Mouse (Mus musculus) heart, postnatal 10 days (tissue): ENCODE measurements around the gene Pemt. TPM values are rescaled to one million over a fixed set of nuclear protein-coding genes. Genes with fewer than 3 reads are reported as not detected.
"Not testable (repeated sequence)": the region's sequence is repeated elsewhere in the genome, so short reads cannot be mapped to it uniquely, and the experiment has no call there.

Experiments used
- DNase-seq, 2 experiments: peaks; one replicate each; pipeline ENCODE4 v3.0.0; 2021
- intact Hi-C: fragments of 180-260 bp; cut with DNase I; formaldehyde crosslinking; loops from one replicate; pipeline ENCODE4 v1.15.1; 2025
- total RNA-seq, 2 experiments: library from RNA; stranded (reverse); gene quantifications; 2 replicates each; pipeline ENCODE4 v1.2.3; 2021

Pemt gene
- total RNA-seq, 2 experiments from 2014 or later, result 0.77 to 2.5 TPM

DNA sequence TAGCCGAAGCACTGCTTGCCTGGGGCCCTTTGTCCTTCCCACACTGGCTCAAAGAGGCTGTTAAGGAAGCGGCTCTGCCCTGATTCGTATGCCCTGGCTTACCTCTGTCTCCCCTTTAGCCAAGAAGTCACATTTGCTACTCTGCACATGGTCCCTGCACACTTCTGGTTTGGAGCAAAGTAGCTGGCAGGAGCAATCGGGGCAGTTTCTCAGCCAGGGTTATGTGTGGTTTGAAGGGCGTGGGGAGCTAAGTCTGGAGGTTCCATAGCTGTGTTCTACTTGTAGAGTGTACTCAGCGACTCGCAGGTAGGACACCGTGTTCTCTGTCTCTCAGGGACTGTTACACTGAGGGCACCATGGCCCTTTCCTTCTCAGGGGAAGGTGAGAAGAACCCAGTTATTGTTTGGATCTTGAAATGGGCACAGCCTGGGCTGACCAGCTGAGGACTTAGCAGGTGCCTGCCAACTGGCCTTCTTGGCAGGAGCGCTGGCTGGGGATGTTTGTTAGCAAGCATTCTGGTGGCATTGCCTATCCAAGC, 84.9 kb downstream of the Pemt start:
- DNase-seq, result peak in 1 of 2 experiments; percentile 26
- intact Hi-C loops, result loop anchor here (5.0 kb wide), 1 partner anchor 59 kb away; no protein-coding TSS in a partner anchor

DNA sequence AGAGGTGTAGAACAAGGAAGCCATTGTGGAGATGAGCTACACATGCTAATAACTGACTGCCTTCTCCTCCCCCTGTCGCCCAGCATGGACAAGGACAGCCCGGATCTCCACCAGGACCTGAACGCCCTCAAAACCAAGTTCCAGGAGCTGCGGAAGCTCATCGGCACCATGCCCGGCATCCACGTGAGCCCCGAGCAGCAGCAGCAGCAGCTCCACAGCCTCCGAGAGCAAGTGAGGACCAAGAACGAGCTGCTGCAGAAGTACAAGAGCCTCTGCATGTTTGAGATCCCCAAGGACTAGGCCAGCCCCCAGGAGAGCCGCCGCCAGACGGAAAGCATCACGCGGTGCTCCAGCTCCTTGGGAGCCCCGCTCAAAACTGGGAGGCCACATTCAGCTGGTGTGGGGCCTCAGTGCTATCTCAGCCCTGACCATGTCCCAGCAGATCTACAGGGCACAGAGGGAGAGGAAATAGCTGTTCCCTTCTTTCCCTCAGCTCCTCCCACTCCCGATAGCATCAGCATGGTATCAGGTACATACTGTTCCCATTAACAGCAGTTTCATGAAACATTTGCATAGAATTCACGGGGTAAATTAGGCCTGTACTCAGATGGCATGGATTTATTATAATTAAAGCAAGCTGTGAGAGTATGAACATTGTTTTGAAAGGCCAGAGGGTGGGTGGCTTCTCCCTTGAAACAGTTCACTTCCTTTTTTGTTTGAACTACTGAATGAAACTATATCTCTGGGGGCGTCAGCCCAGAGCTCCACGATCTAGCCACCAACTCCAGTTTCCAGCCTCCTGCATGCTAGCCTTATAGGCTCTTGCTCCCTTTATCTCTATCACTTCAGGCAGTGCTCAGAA, 85.6 kb downstream of the Pemt start:
- intact Hi-C loops, result loop anchor here (5.0 kb wide), 1 partner anchor 58 kb away; no protein-coding TSS in a partner anchor
- DNase-seq, result peak in 1 of 2 experiments; percentile 37

DNA sequence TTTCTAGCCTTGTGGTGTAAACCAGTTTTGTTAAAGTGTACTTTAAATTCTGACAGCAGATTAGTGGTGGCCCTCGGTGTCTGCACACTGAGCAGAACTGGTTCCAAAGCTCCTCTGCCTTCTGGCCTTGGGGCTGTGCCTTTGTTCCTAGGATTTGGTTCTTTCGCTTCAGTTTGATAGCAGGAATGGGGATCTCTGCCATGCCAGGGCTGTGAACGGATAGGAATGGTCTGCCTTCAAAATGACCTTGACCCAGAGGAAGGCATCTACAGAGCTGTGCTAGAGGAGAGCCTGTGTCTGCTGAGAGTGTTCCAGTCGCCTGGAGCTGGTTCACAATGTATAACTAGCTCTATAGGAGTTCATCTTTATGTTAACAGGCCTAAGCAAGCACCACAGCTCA, 86.8 kb downstream of the Pemt start:
- intact Hi-C loops, result loop anchor here (10.0 kb wide), 1 partner anchor 795 kb away; the partner anchor contains the start of gene Iba57
- DNase-seq, result peak in 1 of 2 experiments; percentile 16

DNA sequence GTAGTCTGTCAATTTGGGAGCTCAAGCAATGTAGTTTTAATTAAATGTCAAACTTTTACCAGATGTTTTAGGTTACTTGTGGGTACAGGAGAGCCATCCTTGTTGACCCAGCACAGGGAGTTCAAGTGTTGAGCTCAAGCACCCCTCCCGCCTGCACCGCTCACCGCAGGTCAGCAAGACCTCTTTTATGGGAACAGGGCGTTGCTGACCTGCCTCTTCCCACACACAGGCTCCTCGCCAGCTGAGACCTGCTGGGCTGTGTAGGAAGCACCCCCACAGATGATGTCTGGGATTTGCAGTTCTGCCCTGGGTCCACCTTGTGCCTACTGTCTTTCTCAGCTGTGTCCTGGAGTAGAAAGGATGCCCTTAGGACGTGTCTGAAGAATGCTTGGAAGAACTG, 89.5 kb downstream of the Pemt start:
- DNase-seq, result no peak
- intact Hi-C loops, result loop anchor here (10.0 kb wide), 1 partner anchor 792 kb away; the partner anchor contains the start of gene Iba57

DNA sequence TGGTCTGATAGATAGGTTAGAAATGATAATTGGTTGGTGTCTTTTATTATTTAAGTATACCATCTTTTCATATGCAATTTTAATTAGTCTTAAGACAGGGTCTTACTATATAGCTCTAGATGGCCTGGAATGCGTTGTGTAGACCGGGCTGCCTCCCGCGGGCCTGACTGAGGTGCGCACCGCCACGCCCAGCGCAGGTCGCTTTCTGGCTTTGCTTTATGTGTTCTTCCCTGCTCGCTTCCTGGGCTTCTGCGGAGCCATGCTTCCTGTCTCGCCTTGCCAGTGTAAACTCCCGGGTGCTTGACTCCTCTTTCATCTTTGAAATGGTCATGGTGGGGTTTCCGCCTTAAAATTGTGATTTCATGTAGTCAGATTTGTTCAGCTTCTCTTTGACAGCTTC, 93.4 kb downstream of the Pemt start:
- DNase-seq, result no peak
- intact Hi-C loops, result loop anchor here (10.0 kb wide), 1 partner anchor 788 kb away; the partner anchor contains the start of gene Iba57

DNA sequence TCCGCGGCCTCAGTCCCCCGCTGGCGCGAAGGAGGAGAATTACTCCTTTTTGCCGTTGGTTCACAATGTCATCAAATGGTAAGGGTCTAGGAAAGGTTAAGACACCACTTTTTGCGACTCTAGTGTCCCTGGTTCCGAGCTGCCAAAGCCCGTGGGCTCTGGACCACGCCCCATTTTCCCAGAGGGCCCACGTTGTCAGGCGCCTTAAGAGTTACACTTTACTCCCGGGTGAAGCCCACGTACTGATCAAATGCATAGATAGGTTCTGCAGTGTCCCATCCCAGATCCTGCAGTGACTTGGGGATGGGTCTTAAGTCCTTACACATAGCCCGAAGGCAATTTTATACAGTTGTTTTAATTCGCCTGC, 97.9 kb downstream of the Pemt start:
- DNase-seq, result peak in 1 of 2 experiments; percentile 37
- intact Hi-C loops, result no loop called here

DNA sequence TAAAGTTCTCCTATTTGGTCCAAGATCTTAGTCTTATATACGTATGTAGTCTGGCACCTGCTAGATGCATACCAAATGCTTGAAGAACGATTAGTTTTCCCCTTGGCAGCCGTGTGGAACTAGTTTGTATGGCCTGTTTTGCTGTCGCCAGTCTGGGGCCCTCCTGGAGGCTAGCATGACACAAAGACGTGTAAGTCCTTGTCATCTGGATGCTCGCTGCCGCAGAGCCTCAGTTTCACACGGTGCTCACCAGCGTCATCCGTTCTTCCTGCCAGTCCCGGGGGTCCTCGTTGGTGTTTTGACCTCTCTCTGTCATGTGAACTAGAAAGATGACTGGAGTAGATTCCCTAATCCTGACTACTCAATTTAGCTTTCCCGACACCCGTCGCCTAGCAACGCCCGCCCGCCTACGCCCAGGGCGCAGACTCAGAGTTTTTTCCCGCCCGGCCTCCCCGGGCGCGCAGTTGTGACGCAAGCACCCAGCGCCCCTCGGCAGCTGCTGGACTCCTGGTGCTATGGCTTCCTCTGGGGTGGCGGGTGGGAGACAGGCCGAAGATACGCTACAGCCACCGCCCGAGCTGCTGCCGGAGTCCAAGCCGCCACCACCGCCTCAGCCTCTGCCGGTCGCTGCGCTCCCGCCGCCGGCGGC, 98.4 kb downstream of the Pemt start, which contains the start of gene Med9:
Gene Med9 (plus strand): TSS at position 455 of the 649 bp plus-strand sequence.
- DNase-seq, result peak; percentile 97 to 98
- intact Hi-C loops, result no loop called here

DNA sequence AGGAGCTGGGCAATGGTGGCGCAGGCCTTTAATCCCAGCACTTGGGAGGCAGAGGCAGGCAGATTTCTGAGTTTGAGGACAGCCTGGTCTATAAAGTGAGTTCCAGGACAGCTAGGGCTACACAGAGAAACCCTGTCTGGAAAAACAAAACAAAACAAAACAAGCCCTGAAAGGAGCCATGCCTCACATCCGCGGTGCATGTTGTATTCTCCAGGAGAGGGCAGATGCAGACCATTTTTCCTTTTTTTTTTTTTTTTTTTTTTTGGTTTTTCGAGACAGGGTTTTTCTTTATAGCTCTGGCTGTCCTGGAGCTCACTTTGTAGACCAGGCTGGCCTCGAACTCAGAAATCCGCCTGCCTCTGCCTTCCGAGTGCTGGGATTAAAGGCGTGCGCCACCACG, 101.4 kb downstream of the Pemt start:
- DNase-seq, intact Hi-C loops: not testable (repeated sequence)

DNA sequence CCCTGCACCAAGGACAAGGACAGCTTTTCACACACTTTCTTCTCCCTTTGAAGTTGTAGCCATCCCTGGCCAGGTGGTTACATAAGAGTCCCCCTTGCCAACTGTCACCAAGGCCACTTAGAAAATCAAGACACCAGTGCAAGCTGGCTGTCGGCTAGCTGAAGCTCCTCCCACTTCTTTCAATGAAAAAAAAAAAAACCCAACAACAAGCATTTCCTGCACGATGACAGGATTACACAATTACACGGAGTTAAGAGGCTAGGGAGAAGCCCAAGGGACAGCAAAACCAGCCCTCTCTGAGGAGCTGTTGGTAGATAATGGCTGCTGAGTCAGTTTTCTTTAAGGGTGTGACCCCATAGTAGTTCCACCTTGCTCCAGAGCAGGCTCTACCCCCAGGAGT, 104.9 kb downstream of the Pemt start:
- DNase-seq, result no peak
- intact Hi-C loops, result no loop called here

DNA sequence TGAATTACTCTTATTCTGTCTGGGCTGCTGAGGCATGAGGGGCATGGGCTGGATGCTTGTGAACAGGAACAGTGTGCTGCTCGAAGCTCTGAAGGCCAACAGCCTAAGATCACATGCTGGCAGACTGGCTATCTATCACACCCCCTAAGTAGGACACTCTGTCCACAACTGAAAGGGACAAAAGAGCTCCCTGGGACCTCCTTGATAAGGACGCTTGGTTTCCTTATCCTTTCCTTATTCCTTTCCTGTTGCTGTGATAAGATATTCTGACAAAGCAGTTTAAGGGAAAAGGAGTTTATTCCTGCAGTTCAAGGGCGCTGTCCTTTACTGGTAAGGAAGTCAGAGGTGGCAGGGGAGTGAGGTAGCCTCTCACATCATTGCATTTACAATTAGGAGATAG, 105.6 kb downstream of the Pemt start:
- DNase-seq, result no peak
- intact Hi-C loops, result no loop called here

DNA sequence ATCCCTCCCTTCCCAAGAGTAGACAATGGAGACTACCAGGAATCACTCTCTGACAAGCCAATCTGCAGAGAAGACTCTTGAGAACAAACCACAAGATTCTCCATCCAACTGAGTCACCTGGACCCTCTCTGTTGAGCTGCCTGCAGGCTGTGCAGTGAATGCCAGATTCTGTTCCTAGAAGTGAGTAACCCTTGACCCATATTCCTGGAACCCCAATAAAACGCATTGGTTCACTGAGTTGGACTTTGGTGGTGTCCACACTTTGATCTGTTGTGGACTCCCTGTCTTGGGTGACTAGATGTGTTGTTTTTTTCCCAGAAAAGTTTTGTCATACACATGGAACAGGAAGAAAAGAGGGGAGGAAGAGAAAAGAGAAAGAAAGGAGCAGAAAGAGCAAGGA, 106.5 kb downstream of the Pemt start:
- intact Hi-C loops, result no loop called here
- no peak for DNase-seq

DNA sequence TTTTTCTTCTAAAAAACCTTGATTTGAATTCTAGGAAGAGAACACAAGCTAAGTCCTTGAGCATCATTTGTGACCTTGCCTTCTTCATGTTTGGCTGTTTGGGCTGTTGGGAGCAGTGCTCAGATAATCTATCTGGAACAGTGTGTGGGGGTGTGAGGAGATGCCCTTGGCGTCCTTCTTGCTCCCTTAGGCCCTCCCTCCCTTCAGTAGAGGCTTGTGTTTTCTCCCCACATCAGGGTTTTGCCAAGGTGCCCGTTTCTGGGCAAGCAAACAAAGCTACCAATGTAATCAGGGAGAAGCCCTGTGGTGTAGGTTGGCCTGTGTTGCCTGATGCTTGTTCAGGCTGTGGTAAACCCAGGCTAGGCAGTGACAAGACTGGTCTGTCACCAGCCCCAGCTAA, 108.7 kb downstream of the Pemt start:
- intact Hi-C loops, result no loop called here
- DNase-seq, result no peak

DNA sequence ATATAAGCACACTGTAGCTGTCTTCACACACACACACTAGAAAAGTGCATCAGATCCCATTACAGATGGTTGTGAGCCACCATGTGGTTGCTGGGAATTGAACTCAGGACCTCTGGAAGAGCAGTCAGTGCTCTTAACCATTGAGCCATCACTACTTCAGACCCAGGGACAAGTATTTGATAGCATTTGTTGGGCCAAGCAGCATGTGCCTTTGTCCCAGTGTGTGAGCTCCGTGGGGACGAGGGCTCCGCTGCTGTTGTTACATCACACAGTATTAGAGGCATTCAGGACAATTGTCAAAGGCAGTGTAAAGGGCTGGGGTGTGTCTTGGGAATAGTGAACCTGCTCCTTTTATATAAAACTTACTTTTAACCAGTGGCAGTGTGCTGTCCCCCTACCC, 109.3 kb downstream of the Pemt start:
- intact Hi-C loops, result no loop called here
- DNase-seq, result no peak

DNA sequence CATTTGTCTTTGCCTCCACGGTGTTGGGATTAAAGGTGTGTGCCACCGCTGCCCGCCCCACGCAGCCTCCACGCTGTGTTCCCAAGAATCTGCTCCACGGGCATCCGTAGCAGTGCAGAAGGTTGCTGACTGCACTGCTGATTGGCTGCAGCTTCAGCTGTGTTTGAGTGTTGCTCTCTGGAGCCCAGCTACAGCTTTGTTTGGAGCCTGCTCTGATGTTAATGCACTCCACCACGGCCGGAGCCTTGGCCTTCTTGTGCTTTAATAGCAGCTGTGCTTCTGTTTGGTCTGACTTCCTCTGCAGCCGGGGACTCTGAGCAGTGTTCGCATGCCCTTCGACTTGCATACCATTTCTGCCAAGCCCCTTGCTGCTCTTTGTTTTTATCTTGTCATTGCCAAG, 112.3 kb downstream of the Pemt start:
- no peak for DNase-seq
- intact Hi-C loops, result no loop called here

DNA sequence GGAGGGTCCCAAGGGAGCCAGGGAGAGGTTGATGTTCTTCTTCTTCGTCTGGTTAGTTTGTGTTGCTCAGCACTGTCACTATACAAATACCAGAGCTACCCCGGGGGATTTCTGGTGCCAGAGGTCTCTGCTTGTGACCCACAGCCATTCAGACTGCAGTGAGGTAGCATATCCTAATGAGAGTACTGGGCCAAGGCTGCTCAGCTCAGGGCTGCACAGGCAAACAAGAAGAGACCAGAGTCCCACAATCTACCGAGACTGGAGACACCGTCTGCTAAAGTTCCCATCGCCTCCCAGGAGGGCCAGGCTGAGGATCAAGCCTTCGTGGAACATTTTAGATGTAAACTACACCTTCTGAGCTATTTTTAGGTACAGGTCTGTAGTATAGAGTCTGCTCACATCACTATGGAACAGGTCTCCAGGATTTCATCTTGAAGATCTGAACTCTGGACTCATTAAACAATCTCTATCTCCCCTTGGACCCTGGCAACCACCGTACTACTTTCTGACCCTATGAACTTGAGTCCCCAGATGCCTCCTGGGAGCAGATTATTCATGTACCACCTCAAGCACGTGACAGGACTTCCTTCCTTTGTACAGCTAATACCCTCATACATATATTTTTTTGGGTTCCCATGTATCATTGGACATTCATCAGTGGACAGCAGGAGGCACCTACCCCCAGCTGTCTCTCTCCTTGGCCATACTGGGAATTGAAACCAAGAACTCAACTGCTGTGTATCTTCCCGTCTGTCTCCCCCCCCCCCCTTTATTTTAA, 113.5 kb downstream of the Pemt start:
- intact Hi-C loops, result no loop called here
- no peak for DNase-seq

DNA sequence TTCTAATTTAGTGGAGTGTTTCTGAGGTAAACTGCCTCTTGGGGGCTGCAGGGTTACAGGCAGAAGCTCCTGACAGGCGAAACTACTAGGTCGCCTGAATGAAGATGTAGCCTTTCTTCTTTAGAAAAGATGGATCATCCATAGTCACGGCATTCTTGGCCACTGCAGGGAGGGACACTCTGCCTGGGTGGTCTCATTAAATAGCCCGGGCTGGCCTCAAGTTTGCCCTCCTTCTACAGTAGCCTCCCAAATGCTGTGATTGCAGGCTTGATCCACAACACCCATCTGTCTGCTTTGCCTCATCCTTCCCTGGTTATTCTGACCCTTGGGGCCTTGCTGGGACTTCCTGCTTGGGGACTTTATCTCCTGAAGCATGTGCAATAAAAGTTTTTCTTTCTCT, 116.3 kb downstream of the Pemt start:
- intact Hi-C loops, result no loop called here
- no peak for DNase-seq

DNA sequence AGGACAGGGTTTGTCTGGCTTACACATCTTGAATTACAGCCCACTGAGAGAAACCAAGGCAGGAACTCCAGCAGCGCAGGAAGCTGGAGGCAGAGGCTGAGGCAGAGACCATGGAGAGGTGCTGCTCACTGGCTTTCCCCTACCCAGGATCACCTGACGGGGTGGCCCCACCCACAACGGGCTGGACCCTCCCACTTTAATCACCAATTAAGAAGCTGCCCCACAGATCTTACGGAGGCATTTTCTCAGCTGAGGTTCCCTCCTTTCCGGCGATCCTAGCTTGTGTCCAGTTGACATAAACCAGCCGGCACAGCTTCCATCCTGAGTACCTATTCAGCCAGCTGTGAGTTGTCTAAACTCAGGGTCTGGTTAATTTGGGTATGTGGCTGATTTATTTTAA, 125.0 kb downstream of the Pemt start:
- peak; percentile 28 for DNase-seq
- intact Hi-C loops, result no loop called here
